Mouse (Mus musculus) urinary bladder, postnatal 25 days (tissue): ENCODE results near the gene Mllt1.

Source experiments
- DNase-seq: peaks from one replicate; pipeline ENCODE4 v3.0.0; 2022; ENCODE audit warnings: low spot score

Gene Mllt1

DNA sequence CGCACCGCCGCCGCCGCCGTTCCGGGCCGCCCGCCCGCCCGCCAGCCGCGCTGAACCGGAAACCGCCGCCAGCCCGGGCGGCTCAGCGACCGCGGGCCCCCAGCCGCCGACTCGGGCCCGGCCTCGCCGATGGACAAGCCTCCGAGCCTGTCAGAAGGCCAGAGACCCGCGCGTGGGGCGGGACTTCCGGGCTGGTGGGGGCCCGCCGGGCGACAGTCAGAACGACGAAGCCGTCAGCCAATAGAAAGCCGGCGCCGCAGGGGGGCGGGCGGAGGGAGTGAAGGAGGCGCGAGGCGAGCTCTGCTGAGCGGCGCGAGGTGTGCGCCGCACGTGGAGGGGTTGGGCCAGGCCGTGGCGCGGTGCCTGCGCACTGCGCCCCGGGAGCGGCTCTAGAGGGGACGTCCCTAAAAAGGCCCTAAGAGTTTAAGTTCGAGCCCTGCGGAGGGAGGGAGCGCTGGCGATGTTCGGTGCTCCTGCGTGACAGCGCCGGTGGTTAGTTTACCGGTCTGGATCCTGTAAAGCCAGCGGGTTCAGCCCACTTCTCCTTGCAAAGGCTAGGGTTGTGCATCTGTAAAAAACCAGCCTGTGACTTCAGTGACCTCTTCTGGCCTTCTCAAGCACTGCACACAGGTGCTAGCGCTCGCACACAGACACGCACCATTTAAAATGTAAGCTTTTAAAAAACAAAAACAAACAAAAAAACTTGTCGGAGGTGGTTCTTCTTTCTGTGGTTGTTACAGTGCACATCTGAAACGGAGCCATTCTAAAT is at the start of gene Mllt1:
Mllt1 (minus strand) TSS at position 53 of the 769 bp plus-strand sequence.
- DNase-seq, result peak; percentile 100

DNA sequence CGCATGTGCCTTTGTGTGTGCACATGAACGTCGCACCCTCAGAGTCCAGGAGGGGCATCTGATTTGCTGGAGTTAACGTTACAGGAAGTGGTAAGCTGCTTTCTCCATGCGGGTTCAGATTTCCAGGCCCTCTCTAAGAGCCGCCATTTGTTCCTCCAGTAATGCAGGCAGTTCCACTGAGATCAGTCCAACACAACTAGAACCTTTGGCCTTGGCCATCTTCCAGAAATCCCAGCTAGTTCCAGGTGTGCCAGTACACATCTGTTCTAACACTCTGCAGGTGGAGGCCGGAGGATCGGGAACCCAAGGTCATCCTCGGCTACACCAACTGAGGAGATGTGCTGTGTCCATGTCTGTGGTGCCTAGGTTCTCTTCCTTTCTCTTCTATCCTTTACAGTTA is 49.7 kb upstream of the Mllt1 start:
- DNase-seq, result no peak

DNA sequence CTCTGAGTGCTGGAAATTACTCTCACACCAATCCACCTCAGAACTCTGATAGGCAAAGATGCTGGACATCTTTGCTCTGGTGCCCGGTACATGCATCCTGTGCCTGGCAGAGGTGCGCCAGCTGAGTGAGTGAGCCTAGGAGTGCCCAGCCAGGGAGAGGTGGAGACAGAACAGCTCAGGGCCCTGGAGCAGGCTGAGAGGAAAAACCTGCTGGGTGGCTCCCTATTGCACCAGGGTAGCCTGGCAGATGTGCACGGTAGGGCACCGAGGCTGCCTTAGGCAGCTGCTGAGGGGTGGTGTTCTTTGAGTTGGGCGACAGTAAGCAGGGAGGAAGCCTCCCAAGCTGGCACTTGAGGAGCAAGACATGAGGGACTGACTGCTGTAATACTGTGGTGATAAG is 46.8 kb upstream of the Mllt1 start, which contains the start of gene Acer1:
Acer1 (minus strand) TSS at position 114 of the 400 bp plus-strand sequence.
- DNase-seq, result no peak

DNA sequence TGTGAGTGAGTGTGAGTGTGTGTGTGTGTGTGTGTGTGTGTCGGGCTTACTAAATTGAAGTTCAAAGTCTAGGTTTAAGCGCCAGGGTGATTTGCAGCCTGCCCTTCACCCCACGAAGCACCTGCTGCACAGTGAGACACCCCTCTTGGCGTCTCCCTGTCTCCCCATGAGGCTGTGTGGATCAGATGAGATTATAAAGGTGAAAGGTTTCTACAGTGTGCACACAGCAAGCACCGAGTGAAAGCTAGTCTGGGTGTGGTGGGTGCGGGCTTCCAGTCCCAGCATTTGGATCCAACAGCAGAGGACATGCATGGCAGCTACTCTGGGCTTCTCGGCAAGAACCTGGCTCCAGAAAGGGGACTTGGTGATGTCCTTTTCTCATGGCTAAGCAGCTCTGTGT is 45.8 kb upstream of the Mllt1 start:
- DNase-seq, result no peak

DNA sequence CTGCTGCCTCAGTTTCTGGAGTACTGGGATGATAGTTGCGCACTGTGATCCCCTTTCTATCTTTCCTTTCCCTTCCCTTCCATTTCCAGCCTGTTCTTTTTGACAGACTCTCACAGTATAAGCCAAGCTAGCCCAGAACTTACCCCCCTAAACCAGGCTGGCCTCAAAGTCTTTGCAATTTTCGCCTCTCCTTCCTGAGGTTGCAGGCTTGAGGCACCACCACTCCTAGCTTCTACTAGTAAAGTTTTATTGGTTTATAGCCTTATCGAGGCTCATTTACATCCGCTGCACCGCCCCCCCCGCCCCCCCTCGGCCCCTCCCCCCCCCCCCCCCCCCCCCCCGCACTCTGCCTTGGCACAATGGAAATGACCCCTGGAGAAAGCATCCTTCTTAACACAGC is 44.3 kb upstream of the Mllt1 start:
- DNase-seq, result no peak

DNA sequence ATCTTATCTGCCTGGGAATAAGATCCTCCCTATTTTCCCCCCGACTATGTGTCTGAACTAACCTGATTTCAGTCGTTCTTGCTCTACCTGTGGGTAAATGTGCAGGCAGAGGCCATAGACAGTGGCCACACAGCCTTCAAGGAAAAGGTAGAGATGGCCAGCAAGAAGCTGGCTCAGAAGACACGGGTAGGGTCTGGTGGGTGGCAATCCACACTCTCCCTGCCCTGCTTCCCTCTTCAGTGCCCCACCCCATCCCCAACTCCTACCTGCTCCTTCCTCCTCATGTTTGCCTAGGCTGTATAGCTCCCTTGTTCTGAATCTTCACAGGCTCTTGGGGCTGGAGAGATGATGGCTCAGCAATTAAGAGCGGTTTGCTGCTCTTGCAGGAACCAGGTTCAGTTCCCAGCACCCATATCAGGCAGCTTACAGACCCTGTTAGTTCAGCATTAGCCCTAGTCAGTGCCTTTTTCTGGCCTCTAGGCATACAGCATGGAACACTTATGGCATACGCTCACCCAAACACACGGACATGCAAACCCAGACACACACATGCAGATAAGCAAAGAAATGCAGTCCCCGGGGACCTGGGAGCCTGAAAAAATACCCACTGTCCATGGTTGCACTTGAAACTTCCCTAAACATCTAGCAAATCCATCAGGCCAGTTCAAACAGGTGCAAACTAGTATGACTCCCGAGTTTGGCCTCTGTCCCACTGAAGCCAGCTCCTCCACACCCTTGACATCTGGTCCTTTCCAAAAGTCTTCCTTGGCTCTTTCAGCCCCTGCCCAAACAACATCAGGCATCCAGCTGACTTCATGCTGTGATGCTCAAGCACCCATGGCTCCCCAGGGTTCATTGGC is 41.5 kb upstream of the Mllt1 start:
- no peak for DNase-seq

- DNase-seq, result no peak
Observed at GRCm38 (mm10) chr17:56975391-56975790, 40.2 kb upstream of the Mllt1 start.

DNA sequence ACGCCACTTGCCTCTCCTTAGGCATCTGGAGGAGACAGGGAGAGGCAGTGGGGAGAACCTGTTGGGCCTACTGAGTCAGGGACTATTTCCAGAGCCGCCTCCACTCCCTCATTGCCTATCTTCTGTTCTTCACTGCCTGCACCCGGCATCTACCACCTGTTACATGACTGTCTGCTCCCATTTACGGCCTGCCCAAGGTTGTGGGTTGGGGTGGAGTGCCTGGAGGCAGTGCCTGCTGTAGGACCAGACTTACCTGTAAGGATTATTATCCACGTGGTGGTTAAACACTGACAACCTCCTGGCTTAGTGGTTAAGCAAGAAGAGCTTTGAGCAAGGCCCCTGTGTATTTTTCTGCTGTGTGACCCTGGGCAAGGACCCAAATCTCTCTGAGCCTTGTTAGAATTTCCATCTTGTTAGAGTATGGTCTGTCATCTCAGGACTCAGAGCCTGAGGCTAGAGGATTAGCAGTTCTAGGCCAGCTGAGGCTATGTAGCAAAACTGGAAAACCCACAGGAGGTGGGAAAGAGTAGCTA is 39.6 kb upstream of the Mllt1 start:
- no peak for DNase-seq

GRCm38 (mm10) chr17:56973956-56974707 is 38.9 kb upstream of the Mllt1 start:
- no peak for DNase-seq

DNA sequence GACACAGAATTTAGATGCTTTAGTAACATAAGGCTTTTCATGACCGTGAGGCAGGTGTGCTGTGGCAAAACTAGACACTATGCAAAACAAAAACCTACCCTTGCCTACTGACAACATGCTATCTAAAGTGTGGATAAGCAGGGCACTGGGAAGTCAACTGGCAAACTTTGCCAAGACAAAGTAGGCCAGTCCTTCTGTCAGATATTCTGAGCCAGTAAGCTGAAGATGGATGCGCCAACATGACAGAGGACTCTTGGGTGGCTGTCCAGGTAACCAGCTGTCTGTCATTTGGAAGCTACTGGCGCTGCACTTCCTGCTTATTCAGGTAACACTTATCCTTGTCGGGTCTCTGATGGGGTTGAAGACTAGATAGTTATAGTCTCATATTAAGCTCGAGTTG is 34.9 kb upstream of the Mllt1 start:
- DNase-seq, result no peak

GRCm38 (mm10) chr17:56969321-56969720 is 34.1 kb upstream of the Mllt1 start:
- DNase-seq, result no peak

DNA sequence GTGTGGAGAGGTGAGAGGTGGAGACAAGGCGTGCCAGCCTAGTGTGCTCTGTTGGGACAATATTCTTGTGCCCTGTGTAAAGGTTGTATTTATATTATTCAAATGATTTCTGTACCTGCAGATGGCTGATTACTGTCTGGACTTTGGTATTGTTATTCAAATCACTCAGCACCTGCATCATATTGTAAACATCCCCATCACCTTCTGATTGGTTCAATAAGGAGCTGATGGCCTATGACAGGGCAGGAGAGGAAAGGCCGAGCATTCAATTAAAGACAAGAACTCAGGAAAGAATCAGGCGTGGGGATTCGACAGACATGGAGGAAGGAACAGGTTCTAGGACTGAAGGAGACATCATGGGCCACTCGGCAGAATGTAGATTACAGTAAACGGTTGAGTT is 28.4 kb upstream of the Mllt1 start:
- no peak for DNase-seq

DNA sequence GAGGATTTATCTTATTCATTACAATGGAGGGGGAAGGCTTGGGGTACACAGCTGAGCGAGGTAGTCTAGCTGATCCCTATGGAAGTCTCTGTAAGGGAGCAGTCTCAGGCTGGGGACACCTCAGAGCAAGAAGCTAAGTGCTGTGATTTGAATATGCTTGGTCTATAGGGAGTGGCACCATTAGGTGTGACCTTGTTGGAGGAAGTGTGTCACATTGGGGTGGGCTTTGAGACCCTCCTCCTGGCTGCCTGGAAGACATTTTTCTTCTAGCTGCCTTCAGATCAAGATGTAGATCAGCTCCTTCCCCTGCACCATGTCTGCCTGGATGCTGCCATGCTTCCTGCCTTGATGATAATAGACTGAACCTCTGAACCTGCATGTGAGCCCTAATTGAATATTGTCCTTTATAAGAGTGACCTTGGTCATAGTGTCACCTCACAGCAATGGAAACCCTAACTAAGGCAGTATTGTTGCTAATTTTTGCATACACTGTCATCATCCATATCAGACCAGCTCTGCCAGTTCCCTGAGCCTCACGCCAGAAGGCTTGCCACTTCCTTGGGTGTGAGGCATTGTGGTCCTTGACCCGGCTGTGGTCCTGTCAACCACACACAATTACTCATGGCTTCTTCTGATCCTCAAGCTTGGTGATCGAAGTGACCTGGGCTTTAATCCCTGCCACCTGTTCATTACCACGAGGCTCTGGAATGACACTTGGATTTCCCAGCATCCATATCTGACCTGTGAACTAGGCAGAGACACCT is 27.6 kb upstream of the Mllt1 start:
- no peak for DNase-seq

DNA sequence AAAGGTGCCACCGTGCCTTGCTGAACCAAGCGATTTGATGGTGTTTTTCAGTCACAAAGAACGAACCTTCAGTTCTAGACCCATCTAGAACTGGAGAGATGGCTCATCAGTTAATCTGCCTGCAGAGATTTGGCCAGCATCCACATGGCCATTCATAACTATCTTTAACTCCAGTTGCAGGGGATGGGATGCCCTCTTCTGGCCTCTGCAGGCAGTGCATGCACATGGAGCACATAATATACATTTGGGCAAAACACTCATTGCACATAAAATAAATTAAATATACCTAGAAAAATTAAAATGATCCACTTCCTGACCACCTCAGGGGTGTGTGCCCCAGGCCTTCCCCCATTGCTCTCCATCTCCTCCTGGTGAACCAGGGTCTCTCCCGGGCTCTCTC is 26.7 kb upstream of the Mllt1 start:
- DNase-seq, result no peak

DNA sequence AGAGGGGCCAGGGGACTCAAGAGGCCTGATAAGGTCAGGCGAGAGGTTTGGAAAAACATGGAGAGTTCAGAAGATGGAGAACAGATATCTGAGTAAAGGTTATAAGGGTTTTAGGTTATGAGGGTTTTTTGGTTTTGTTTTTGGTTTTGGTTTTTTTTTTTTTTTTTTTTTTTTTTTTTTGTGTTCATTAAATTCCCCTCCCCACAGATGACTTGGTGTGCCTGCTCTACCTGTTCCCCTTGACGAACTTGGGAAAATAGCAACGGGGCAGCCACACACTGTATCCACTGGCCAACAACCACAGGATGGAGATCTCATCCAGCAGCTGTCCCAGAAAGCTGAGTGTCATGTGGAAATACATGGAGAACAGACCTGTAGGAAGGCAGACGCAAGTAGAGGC is 23.5 kb upstream of the Mllt1 start:
- no peak for DNase-seq

DNA sequence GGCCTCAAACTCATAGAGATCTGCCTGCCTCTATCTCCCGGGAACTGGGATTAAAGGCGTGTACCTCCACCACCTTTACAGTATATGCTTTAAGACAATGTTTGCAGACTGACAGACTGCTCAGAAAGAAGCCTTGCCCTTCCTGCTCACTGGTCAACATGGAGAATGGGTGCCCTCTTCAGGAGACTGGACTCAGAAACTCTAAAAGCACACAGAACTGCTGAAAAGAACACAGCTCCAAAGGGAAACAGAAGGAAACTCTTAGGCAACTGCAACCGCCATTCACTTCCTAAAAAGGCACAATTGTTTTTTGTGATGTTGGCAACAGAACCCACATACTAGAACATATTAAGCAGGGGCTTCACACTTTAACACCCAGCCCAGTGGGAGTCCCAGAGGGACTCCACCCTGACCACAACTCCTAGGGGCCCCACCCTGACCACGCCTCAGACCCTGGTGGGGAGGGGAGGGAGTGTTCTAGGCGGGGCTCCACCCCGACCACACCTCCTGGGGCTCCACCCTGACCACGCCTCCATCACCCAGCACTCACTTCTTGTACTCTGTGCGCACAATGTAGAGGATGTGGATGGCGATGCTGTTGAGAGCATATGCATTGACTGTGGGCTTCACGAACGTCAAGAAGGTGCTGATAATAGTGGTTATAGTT is 22.7 kb upstream of the Mllt1 start:
- DNase-seq, result no peak

DNA sequence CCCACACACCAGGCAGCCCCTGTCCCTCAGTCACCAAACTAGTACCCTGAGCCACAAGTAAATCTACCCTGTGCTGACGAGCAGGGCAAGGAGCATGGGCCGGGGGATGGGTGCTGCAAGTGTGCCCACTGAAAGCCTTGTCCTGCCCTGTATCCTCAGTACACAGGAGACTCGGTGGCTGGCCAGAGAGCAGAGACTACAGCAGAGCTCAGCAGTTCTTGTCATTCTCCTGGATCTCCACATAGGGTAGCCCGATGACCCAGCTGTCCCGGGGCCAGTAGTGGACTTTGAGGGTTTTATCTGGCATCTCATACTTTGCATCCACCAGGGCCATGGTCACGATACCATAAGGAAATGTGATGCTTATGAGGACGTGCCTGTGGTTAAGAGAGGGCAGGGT is 19.7 kb upstream of the Mllt1 start:
- no peak for DNase-seq

DNA sequence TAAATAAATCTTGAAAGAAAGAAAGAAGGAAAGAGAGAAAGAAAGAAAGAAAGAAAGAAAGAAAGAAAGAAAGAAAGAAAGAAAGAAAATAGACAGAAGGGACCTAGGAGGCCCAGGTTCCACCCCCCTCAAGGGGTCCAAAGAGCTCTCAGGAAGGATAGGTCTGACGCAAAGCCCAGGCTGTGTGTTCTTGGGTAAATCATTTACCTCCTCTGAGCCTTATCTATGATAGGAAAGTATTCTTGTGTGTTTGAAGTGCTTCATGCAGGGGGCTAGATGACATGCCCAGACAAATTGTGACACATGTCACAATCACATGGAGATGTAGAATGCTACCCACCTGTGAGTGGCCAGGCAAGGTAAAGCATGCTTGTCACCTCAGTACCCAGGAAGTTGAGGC is 17.4 kb upstream of the Mllt1 start:
- DNase-seq, result no peak

- peak; percentile 62 for DNase-seq
Observed at GRCm38 (mm10) chr17:56950915-56951314, 15.7 kb upstream of the Mllt1 start.

DNA sequence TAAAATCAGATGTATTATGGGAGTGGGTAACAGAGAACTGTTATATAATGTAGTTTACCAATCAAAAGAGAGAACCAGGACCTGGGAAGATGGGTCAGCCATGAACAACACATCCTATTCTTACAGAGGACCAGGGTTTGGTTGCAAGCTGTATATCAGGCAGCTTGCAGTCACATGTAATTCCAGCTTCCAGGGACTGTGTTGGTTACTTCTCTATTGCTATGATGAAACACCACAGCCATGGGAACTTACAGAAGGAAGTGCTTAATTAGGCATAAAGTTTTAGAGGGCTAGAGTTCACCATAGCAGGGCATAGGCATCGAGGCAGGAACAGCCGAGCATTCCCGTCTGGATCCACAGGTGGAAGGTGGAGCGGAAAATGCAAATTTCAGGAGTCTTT is 3.5 kb upstream of the Mllt1 start:
- DNase-seq, result no peak

DNA sequence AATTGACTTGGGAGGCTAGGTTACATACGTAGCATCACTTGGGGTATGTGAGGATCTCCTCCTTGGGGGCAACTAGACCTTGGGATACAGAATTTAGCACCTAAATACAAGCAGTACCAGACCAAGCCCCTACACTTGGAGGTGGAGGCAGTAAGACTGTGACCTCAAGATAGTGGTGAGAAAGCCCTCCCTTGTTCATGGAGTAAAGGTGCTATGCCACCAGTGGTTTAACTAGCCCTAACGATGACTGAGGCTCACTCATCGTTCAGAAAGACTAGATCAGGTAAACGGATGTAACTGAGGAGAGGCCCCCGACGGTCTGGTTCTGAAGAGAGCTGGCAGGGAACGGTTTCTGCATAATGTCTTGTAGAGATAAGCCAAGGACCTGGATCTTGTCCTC is 1.5 kb upstream of the Mllt1 start:
- DNase-seq, result no peak
